Mouse (Mus musculus): ENCODE results near the gene Fkbp5. TPM values are rescaled to one million over a fixed set of nuclear protein-coding genes. Genes with fewer than 3 reads are reported as not detected.
"Not testable (repeated sequence)": the region's sequence is repeated elsewhere in the genome, so short reads cannot be mapped to it uniquely, and the experiment has no call there.

Gene Fkbp5
- total and polyA plus RNA-seq, 3 experiments, result 14.4 to 31.4 (median 22.6) TPM

DNA sequence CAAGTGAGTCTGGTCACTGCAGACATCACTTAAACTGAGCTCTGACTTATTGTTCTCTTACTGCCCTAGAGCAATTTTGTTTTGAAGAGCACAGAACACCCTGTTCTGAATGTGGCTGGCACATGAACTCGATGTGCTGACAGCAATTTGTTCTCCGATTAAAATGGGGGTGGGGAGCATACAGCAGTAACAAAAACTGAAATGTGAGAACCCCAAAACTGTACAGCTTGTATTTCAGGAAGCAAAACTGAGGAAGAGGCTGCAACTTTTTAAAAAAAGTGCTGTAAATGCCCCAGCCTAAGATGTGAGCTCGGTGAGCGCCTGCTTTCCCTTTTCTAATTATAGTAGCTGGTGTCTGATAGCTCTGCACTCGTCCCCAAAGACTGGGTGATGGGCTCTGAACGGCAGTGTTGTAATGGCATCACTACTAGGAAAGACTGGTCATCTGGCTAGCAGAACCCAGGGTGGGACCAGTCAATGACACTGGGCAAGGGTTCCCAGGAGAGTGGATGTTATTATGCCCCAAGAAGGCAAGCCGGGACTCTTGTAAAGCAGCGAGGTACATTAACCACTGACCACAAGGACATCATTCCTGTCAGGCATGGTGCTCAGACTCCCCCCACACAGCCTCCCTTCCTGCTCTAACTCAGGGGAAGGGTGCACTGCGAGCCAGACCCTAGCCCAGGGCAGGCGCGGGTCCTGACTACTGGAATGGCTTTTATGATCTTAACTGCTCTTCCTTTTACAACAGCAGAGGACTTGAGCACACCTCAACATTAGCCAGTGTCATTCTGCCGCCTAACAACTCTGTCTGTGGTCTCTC, 96.9 kb downstream of the Fkbp5 start:
- no peak overlapping the region for H3K4me2 ChIP-seq (ENCODE audit: insufficient read depth, low read depth, poor library complexity, severe bottlenecking)

DNA sequence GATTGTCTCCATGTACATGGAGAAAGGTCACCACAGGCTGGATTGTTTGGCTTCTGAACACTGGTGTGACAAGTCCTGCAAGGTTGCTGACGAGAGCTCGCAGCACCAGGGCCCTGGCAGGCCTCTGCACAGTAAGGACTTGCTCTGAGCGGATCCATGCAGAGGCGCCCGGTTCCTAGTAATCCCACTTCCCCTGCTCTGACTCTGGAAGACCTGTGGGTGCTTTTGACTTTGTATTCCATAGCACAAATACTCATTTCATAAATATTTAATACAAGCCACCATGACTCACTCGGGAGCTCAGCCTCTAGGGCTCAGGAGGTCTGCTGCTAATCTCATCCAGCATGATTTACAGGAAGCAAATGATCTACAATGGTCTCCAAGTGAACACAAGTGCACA, 97.7 kb downstream of the Fkbp5 start:
- H3K79me2 ChIP-seq (replicated peaks; ENCODE audit: control insufficient read depth, extremely low read depth, insufficient read depth, poor library complexity, severe bottlenecking), result no peaks in the 10 kb centered on the region
- no peak overlapping the region for H3K27ac ChIP-seq (ENCODE audit: insufficient read depth, low read depth)
- H3K36me3 ChIP-seq (replicated peaks in 1 of 2; ENCODE audit: control insufficient read depth in 1 of 2, insufficient read depth in 1 of 2, low read length in 1 of 2), result peaks cover 0 to 50% of the 10 kb centered on the region in 2 experiments
- H3K9ac ChIP-seq (ENCODE audit: insufficient read depth, low read depth), result no peak overlapping the region
- peaks cover 6 to 18% of the 10 kb centered on the region in 2 experiments for H3K4me1 ChIP-seq (ENCODE audit: control insufficient read depth in 1 of 2, insufficient read depth in 2 of 2)
- H3K4me2 ChIP-seq (ENCODE audit: insufficient read depth, low read depth, poor library complexity, severe bottlenecking), result no peak overlapping the region
- H3K9me3 ChIP-seq (replicated peaks; ENCODE audit: low read length), result no peaks in the 10 kb centered on the region
- dilution Hi-C loops (cut with MboI; ENCODE audit: extremely low pct_ligation_motif_present, extremely low pct_unique_long_range_greater_than_20kb, low sequenced_read_pairs), result no loop called here
- TF ChIP-seq POLR2A (IDR thresholded peaks at IDR 0.05; ENCODE audit: low read depth, low read length) (no peak), TBP (conservative IDR thresholded peaks at IDR 0.05; ENCODE audit: low read depth, low read length) (no peak)
- in situ Hi-C loops (cut with MboI; ENCODE audit: low pct_ligation_motif_present, low pct_unique_long_range_greater_than_20kb, low sequenced_read_pairs), result no loop called here
- no peak overlapping the region for H3K4me3 ChIP-seq (replicated peaks in 1 of 3; ENCODE audit: low read depth in 2 of 3, low read length in 2 of 3, poor library complexity in 1 of 3)
- DNase-seq (ENCODE audit: extremely low read depth), result no peak
- H3K27me3 ChIP-seq (replicated peaks), result no peaks in the 10 kb centered on the region

More for the DNA sequence above, 96.9 kb downstream of the Fkbp5 start:
- in situ Hi-C loops (cut with MboI; ENCODE audit: low pct_ligation_motif_present, low pct_unique_long_range_greater_than_20kb, low sequenced_read_pairs) (no loop called here), dilution Hi-C loops (cut with MboI; ENCODE audit: extremely low pct_ligation_motif_present, extremely low pct_unique_long_range_greater_than_20kb, low sequenced_read_pairs) (no loop called here)
- no peaks in the 10 kb centered on the region for H3K27me3 ChIP-seq (replicated peaks)
- H3K9me3 ChIP-seq (replicated peaks; ENCODE audit: low read length), result no peaks in the 10 kb centered on the region
- H3K27ac ChIP-seq (ENCODE audit: insufficient read depth, low read depth), result no peak overlapping the region
- H3K9ac ChIP-seq (ENCODE audit: insufficient read depth, low read depth), result no peak overlapping the region
- no peaks in the 10 kb centered on the region for H3K79me2 ChIP-seq (replicated peaks; ENCODE audit: control insufficient read depth, extremely low read depth, insufficient read depth, poor library complexity, severe bottlenecking)
- peak; percentile 30 for DNase-seq (ENCODE audit: extremely low read depth)
- H3K4me1 ChIP-seq (ENCODE audit: control insufficient read depth in 1 of 2, insufficient read depth in 2 of 2), result peaks cover 6 to 18% of the 10 kb centered on the region in 2 experiments
- no peak overlapping the region for H3K4me3 ChIP-seq (replicated peaks in 1 of 3; ENCODE audit: low read depth in 2 of 3, low read length in 2 of 3, poor library complexity in 1 of 3)
- peaks cover 0 to 49% of the 10 kb centered on the region in 2 experiments for H3K36me3 ChIP-seq (replicated peaks in 1 of 2; ENCODE audit: control insufficient read depth in 1 of 2, insufficient read depth in 1 of 2, low read length in 1 of 2)
- TF ChIP-seq MEF2A (IDR thresholded peaks at IDR 0.05; ENCODE audit: borderline replicate concordance, low read depth, low read length) (peak; percentile 55; the same call in 1 of the 2 replicates), GABPA (IDR thresholded peaks at IDR 0.05; ENCODE audit: insufficient replicate concordance, low read depth, low read length) (no peak), SMC3 (IDR thresholded peaks at IDR 0.05; ENCODE audit: low read depth, low read length) (no peak), NRF1 (IDR thresholded peaks at IDR 0.05; ENCODE audit: low read depth, low read length) (no peak), ZMIZ1 (IDR thresholded peaks at IDR 0.05; ENCODE audit: low read depth, low read length) (no peak), ETS1 (conservative IDR thresholded peaks at IDR 0.05; ENCODE audit: low read depth, low read length) (no peak), PAX5 (IDR thresholded peaks at IDR 0.05; ENCODE audit: low read length) (no peak)

GRCm38 (mm10) chr17:28418954-28419353, 98.4 kb downstream of the Fkbp5 start:
- no peak for TF ChIP-seq MEF2A (IDR thresholded peaks at IDR 0.05; ENCODE audit: borderline replicate concordance, low read depth, low read length)
- peak; percentile 13 to 47; a peak in 2 of 4 replicates for TF ChIP-seq CTCF (conservative IDR thresholded peaks at IDR 0.05 in 1 of 2, IDR thresholded peaks at IDR 0.05 in 1 of 2; ENCODE audit: low read depth in 2 of 2, low read length in 2 of 2)
- H3K9me3 ChIP-seq (replicated peaks; ENCODE audit: low read length), result no peaks in the 10 kb centered on the region
- in situ Hi-C loops (cut with MboI; ENCODE audit: low pct_ligation_motif_present, low pct_unique_long_range_greater_than_20kb, low sequenced_read_pairs) (no loop called here), dilution Hi-C loops (cut with MboI; ENCODE audit: extremely low pct_ligation_motif_present, extremely low pct_unique_long_range_greater_than_20kb, low sequenced_read_pairs) (no loop called here)
- H3K27ac ChIP-seq (ENCODE audit: insufficient read depth, low read depth), result no peak overlapping the region
- peaks cover 0 to 55% of the 10 kb centered on the region in 2 experiments for H3K36me3 ChIP-seq (replicated peaks in 1 of 2; ENCODE audit: control insufficient read depth in 1 of 2, insufficient read depth in 1 of 2, low read length in 1 of 2)
- no peak overlapping the region for H3K4me3 ChIP-seq (replicated peaks in 1 of 3; ENCODE audit: low read depth in 2 of 3, low read length in 2 of 3, poor library complexity in 1 of 3)
- no peak overlapping the region for H3K9ac ChIP-seq (ENCODE audit: insufficient read depth, low read depth)
- no peak for DNase-seq (ENCODE audit: extremely low read depth)
- H3K27me3 ChIP-seq (replicated peaks), result no peaks in the 10 kb centered on the region
- no peaks in the 10 kb centered on the region for H3K79me2 ChIP-seq (replicated peaks; ENCODE audit: control insufficient read depth, extremely low read depth, insufficient read depth, poor library complexity, severe bottlenecking)
- H3K4me2 ChIP-seq (ENCODE audit: insufficient read depth, low read depth, poor library complexity, severe bottlenecking), result no peak overlapping the region
- peaks cover 6 to 18% of the 10 kb centered on the region in 2 experiments for H3K4me1 ChIP-seq (ENCODE audit: control insufficient read depth in 1 of 2, insufficient read depth in 2 of 2)

GRCm38 (mm10) chr17:28418481-28418880, 98.8 kb downstream of the Fkbp5 start:
- H3K9me3 ChIP-seq (replicated peaks; ENCODE audit: low read length); H3K4me2 ChIP-seq (ENCODE audit: insufficient read depth, low read depth, poor library complexity, severe bottlenecking); H3K79me2 ChIP-seq (replicated peaks; ENCODE audit: control insufficient read depth, extremely low read depth, insufficient read depth, poor library complexity, severe bottlenecking); dilution Hi-C loops (cut with MboI; ENCODE audit: extremely low pct_ligation_motif_present, extremely low pct_unique_long_range_greater_than_20kb, low sequenced_read_pairs); in situ Hi-C loops (cut with MboI; ENCODE audit: low pct_ligation_motif_present, low pct_unique_long_range_greater_than_20kb, low sequenced_read_pairs); H3K9ac ChIP-seq (ENCODE audit: insufficient read depth, low read depth); DNase-seq (ENCODE audit: extremely low read depth); H3K27ac ChIP-seq (ENCODE audit: insufficient read depth, low read depth); H3K27me3 ChIP-seq (replicated peaks); H3K4me3 ChIP-seq (replicated peaks in 1 of 3; ENCODE audit: low read depth in 2 of 3, low read length in 2 of 3, poor library complexity in 1 of 3): not testable (repeated sequence)
- peaks cover 6 to 18% of the 10 kb centered on the region in 2 experiments for H3K4me1 ChIP-seq (ENCODE audit: control insufficient read depth in 1 of 2, insufficient read depth in 2 of 2)
- H3K36me3 ChIP-seq (replicated peaks in 1 of 2; ENCODE audit: control insufficient read depth in 1 of 2, insufficient read depth in 1 of 2, low read length in 1 of 2), result peaks cover 0 to 55% of the 10 kb centered on the region in 2 experiments
